Mouse (Mus musculus): ENCODE data around the gene Fbxl18.
"Not testable (repeated sequence)": the region's sequence is repeated elsewhere in the genome, so short reads cannot be mapped to it uniquely, and the experiment has no call there.

The Fbxl18 gene

GRCm38 (mm10) chr5:142871765-142872164, 23.5 kb downstream of the Fbxl18 start:
- DNase-seq (ENCODE audit: low spot score), result no peak

GRCm38 (mm10) chr5:142869463-142869862, 25.8 kb downstream of the Fbxl18 start:
- no peak for DNase-seq (ENCODE audit: low spot score)

GRCm38 (mm10) chr5:142857763-142858229, 37.4 kb downstream of the Fbxl18 start:
- DNase-seq (ENCODE audit: low spot score), result peak; percentile 69

- DNase-seq (ENCODE audit: low spot score), result no peak
Measured at GRCm38 (mm10) chr5:142856408-142856807, 38.8 kb downstream of the Fbxl18 start.

GRCm38 (mm10) chr5:142854877-142855276, 40.3 kb downstream of the Fbxl18 start:
- no peak for DNase-seq (ENCODE audit: low spot score)

GRCm38 (mm10) chr5:142853585-142853984, 41.6 kb downstream of the Fbxl18 start:
- no peak for DNase-seq (ENCODE audit: low spot score)

GRCm38 (mm10) chr5:142851681-142852049, 43.6 kb downstream of the Fbxl18 start:
- no peak for DNase-seq (ENCODE audit: low spot score)

- no peak for DNase-seq (ENCODE audit: low spot score)
Measured at GRCm38 (mm10) chr5:142850916-142851680, 44.1 kb downstream of the Fbxl18 start.

GRCm38 (mm10) chr5:142850476-142850875, 44.7 kb downstream of the Fbxl18 start:
- no peak for DNase-seq (ENCODE audit: low spot score)

- DNase-seq (ENCODE audit: low spot score), result no peak
Measured at GRCm38 (mm10) chr5:142848911-142849310, 46.3 kb downstream of the Fbxl18 start.

GRCm38 (mm10) chr5:142848149-142848548, 47.1 kb downstream of the Fbxl18 start:
- no peak for DNase-seq (ENCODE audit: low spot score)

GRCm38 (mm10) chr5:142844467-142844866, 50.8 kb downstream of the Fbxl18 start:
- no peak for DNase-seq (ENCODE audit: low spot score)

GRCm38 (mm10) chr5:142842137-142842642, 53.0 kb downstream of the Fbxl18 start:
- no peak for DNase-seq (ENCODE audit: low spot score)

GRCm38 (mm10) chr5:142841372-142842136, 53.7 kb downstream of the Fbxl18 start:
- no peak for DNase-seq (ENCODE audit: low spot score)

GRCm38 (mm10) chr5:142837427-142837826, 57.8 kb downstream of the Fbxl18 start:
- not testable (repeated sequence) for DNase-seq (ENCODE audit: low spot score)

- no peak for DNase-seq (ENCODE audit: low spot score)
Measured at GRCm38 (mm10) chr5:142836891-142837290, 58.3 kb downstream of the Fbxl18 start.

GRCm38 (mm10) chr5:142833646-142834438, 61.4 kb downstream of the Fbxl18 start:
- no peak for DNase-seq (ENCODE audit: low spot score)

- DNase-seq (ENCODE audit: low spot score), result no peak
Measured at GRCm38 (mm10) chr5:142826131-142826530, 69.1 kb downstream of the Fbxl18 start.

- DNase-seq (ENCODE audit: low spot score), result no peak
Measured at GRCm38 (mm10) chr5:142825665-142826064, 69.6 kb downstream of the Fbxl18 start.

- DNase-seq (ENCODE audit: low spot score), result no peak
Measured at GRCm38 (mm10) chr5:142824091-142824490, 71.1 kb downstream of the Fbxl18 start.

GRCm38 (mm10) chr5:142823096-142824062, 71.8 kb downstream of the Fbxl18 start:
- DNase-seq (ENCODE audit: low spot score), result no peak
